ENCODE assay signal across 19 mouse cellular contexts in genomic region chr15:62673410-62673809, GRCm38 (mm10).
DNase-seq lines count a peak whose midpoint lies in the region; ATAC-seq and TF ChIP-seq lines count a peak whose summit lies in the region.
"Had no signal": no experiment of that assay in that cellular context is flagged by ENCODE, and none has a peak within 500 bp of the region (broad histone marks: within the 10 kb centered on the region; RNA-seq: fewer than 3 reads in every experiment).

No protein-coding gene starts in this region.

- ATAC-seq in lung, embryonic 14.5 days (ENCODE audit: insufficient read depth), result no peak
- ATAC-seq in lung, postnatal 0 days, result no peak
- ATAC-seq: activated CD4-positive, CD25-positive, alpha-beta regulatory T cell, adult 4 months had no signal

- no peaks in the 10 kb centered on the region for H3K36me3 ChIP-seq in lung, embryonic 14.5 days (ENCODE audit: insufficient read depth)
- H3K36me3 ChIP-seq in lung, postnatal 0 days (ENCODE audit: insufficient read depth, low read length), result no peaks in the 10 kb centered on the region
- H3K36me3 ChIP-seq: heart, embryonic 13.5 days; liver, embryonic 13.5 days; stomach, embryonic 15.5 days had no signal

- TF ChIP-seq EP300 in lung, postnatal 0 days (IDR thresholded peaks at IDR 0.05), result no peak

- H3K4me1 ChIP-seq in lung, embryonic 14.5 days (ENCODE audit: insufficient read depth), result no peaks in the 10 kb centered on the region
- no peaks in the 10 kb centered on the region for H3K4me1 ChIP-seq in lung, postnatal 0 days (ENCODE audit: insufficient read depth, low read depth, low read length)
- H3K4me1 ChIP-seq: heart, embryonic 13.5 days; liver, embryonic 13.5 days; stomach, embryonic 15.5 days had no signal

- H3K27me3 ChIP-seq in lung, embryonic 14.5 days (ENCODE audit: insufficient read depth, low read length), result no peaks in the 10 kb centered on the region
- H3K27me3 ChIP-seq in lung, postnatal 0 days (replicated peaks; ENCODE audit: insufficient read depth, low read length), result no peaks in the 10 kb centered on the region
- H3K27me3 ChIP-seq: heart, embryonic 13.5 days; liver, embryonic 13.5 days; stomach, embryonic 15.5 days had no signal

- DNase-seq in frontal cortex, postnatal 10 days (ENCODE audit: low spot score in 2 of 2), result peak; percentile 4 to 6
- DNase-seq in frontal cortex, postnatal 14 days (ENCODE audit: low spot score in 2 of 2), result no peak
- peak; percentile 77 for DNase-seq in lung, embryonic 14.5 days
- no peak for DNase-seq in lung, postnatal 0 days (ENCODE audit: low spot score)
- DNase-seq in MN1 (ENCODE audit: low spot score), result peak; percentile 18
- DNase-seq in brain, adult 2 months (ENCODE audit: low read depth, low spot score), result peak; percentile 30
- no peak for DNase-seq in ovary, postnatal 36 days (ENCODE audit: low spot score)
- no peak for DNase-seq in layer of hippocampus, postnatal 25 days (ENCODE audit: extremely low spot score in 1 of 2, low spot score in 1 of 2)
- DNase-seq: cerebellum, adult 18-20 months; embryo, embryonic 11 days; gastrocnemius, postnatal 25 days; kidney, adult 8-10 months; liver, embryonic 13.5 days; thymus, postnatal 36 days had no signal

- TF ChIP-seq CTCF in lung, embryonic 14.5 days (IDR thresholded peaks at IDR 0.05; ENCODE audit: low read depth), result no peak
- TF ChIP-seq CTCF in lung, postnatal 0 days (IDR thresholded peaks at IDR 0.05), result no peak

- no peak overlapping the region for H3K9ac ChIP-seq in lung, embryonic 14.5 days
- H3K9ac ChIP-seq in lung, postnatal 0 days (replicated peaks; ENCODE audit: low read depth), result no peak overlapping the region
- H3K9ac ChIP-seq: heart, embryonic 13.5 days; liver, embryonic 13.5 days; stomach, embryonic 15.5 days had no signal

- no peak overlapping the region for H3K27ac ChIP-seq in lung, embryonic 14.5 days (ENCODE audit: low read depth)
- no peak overlapping the region for H3K27ac ChIP-seq in lung, postnatal 0 days (ENCODE audit: low read length)
- H3K27ac ChIP-seq: heart, embryonic 13.5 days; liver, embryonic 13.5 days; macrophage; stomach, embryonic 15.5 days had no signal

- 49% methylated on average over 4 of the region's 4 CpGs for WGBS in lung, embryonic 14.5 days
- 65% methylated on average over 4 of the region's 4 CpGs for WGBS in lung, postnatal 0 days

- H3K9me3 ChIP-seq in lung, embryonic 14.5 days (ENCODE audit: low read depth, low read length), result no peaks in the 10 kb centered on the region
- H3K9me3 ChIP-seq in lung, postnatal 0 days (ENCODE audit: low read length), result no peaks in the 10 kb centered on the region
- H3K9me3 ChIP-seq: heart, embryonic 13.5 days; liver, embryonic 13.5 days; stomach, embryonic 15.5 days had no signal

- H3K4me3 ChIP-seq in lung, embryonic 14.5 days (ENCODE audit: low read depth, low read length), result no peak overlapping the region
- H3K4me3 ChIP-seq in lung, postnatal 0 days (ENCODE audit: low read depth, low read length), result no peak overlapping the region
- H3K4me3 ChIP-seq: erythroblast, embryonic 14.5 days; heart, embryonic 13.5 days; liver, embryonic 13.5 days; stomach, embryonic 15.5 days had no signal

- H3K4me2 ChIP-seq in lung, embryonic 14.5 days, result no peak overlapping the region
- H3K4me2 ChIP-seq in lung, postnatal 0 days (replicated peaks; ENCODE audit: low read depth, low read length), result no peak overlapping the region
- H3K4me2 ChIP-seq: heart, embryonic 13.5 days; liver, embryonic 13.5 days; stomach, embryonic 15.5 days had no signal

Comparison
In these comparisons a context has a peak if more than half of its experiments do, and no peak if none do; other contexts are left out.
1. DNase-seq: peak in frontal cortex, postnatal 10 days (2 of 2), lung, embryonic 14.5 days (single experiment), MN1 (single experiment) and brain, adult 2 months (single experiment); none in frontal cortex, postnatal 14 days (0 of 2), lung, postnatal 0 days (single experiment), ovary, postnatal 36 days (single experiment) and layer of hippocampus, postnatal 25 days (0 of 2).